Mouse (Mus musculus) ZHBTc4 (cell line): ENCODE data around the gene Serpinb6b.
"Not testable (repeated sequence)": the region's sequence is repeated elsewhere in the genome, so short reads cannot be mapped to it uniquely, and the experiment has no call there.

Source experiments
- DNase-seq: peaks from one replicate; pipeline ENCODE4 v3.0.0-alpha.2; 2011; ENCODE audit warnings: low read depth, low spot score

Serpinb6b gene

DNA sequence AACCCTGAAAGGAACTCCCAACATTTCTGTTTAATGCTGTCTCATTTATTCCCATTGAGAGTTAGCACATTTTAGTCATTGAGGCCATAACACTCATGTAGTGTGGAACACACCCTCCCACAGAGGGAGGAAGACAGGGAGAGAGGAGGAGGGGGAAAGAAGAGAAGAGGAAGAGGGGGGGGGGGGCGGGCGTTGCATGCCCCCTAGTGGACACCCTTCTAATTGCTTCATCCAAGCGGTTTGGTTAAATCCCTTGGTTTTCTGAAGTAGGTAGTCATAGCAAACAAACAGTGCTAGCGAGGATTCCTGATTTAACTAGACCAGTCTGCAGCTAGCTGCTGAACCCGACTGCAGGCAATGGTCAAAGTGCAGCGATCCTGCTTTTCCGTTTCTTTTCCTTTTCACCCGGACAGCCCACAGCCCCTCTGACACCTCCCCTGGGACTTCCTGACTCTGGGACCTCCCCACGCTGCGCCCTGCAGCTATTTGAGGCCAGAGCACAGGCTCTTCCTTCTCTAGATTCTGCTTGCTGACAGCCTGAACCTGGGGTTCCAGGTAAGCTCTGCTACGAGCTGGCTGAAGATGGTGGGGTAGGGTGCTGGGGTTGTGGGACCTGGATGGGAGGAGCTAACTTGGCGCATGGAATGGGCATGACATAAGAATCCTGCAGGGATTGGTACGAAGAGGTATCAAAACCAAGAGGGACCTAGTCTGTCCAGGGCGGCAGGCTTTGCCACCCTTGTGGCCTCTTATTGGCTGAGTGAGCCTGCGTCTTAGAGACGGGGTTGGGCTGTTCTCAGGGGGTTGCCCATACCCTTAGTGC, at the start of gene Serpinb6b:
Gene Serpinb6b (plus strand): TSS at position 221 of the 823 bp plus-strand sequence.
- DNase-seq = peak; percentile 40

- DNase-seq = no peak
These were observed 42.4 kb upstream of the Serpinb6b start for GRCm38 (mm10) chr13:32922622-32923021.

DNA sequence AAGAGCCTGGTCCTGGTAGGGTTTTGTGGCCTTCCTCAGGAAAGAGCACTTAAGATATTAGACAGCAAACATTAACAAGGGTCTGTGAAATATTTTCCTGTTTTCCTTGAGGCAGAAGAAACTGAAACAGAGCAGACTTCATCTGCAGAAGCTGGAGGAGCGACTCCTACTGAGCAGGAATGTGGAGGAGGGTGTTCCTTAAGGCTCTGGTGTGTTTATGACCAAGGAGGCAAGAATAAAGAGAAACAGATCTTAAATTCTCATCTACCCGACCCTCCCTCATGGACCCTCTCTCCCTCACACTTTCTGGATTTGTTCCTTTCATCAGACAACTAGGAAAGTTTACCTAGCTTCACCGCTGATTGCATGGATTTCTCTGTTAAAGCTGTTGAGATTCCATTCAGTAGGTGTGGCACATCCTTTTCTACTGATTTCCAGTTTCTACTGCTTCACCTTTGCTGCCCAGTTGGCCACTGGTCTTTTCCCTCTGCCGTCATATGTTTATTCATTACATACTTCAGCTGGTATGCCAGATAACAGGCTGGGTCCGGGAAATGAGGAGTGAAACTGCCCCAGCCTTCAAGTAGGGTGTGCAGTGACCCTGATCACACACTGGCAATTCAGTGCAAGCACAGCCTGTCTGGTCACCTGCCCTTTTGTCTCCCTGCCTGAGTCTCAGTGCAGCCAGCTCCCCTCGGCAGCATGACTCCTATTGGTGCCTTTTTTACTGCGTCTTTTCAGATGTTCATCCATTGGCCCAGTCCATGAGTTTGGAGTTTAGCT, 40.2 kb upstream of the Serpinb6b start:
- peak; percentile 14 for DNase-seq

DNA sequence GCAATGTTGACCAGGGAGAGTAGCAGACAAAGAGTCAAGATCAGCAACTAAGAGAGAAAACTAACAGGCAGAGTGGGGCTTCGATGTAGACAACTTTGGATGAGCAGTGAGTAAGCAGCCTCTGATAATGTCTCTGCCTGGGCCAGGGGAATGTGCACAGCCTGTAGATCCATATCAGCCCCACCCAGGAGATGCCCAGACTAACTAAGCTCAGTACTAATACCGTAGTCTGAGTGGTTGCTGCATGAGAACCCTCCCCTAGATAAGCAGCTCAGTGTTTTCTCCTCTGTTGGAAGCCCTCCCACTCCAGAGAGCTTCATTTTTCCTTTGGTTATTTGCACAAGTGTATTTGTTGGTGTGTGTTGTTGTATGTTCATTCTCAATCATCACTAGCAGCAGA, 38.3 kb upstream of the Serpinb6b start:
- DNase-seq = no peak

GRCm38 (mm10) chr13:32927241-32927640, 37.8 kb upstream of the Serpinb6b start:
- DNase-seq = no peak

DNA sequence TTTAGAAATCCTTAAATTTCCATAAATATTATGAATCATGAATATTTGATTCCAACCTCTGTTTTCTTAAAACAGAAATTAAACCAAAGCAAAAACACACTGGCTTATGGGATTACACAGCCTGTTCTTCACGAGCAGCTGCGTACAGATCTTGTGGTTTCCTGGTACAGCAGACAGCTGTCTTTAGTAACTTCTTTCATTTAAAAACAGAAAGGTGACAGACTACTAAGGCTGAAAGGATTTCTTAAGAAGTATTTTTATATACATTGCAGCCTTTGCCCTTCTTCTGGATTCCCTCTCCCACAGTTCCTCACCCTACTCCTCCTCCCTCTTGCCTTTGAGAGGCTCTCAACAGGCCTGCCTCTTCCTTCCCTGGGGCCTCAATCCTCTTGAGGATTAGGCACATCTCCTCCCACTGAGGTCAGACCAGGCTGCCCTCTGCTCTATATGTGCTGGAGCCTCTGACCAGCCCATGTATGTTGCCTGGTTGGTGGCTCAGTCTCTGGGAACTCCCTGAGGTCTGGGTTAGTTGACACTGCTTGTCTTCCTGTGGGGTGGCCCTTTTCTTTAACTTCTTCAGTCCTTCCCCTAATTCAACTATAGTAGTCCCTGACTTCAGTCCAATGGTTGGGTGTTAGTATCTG, 35.8 kb upstream of the Serpinb6b start:
- no peak for DNase-seq

DNA sequence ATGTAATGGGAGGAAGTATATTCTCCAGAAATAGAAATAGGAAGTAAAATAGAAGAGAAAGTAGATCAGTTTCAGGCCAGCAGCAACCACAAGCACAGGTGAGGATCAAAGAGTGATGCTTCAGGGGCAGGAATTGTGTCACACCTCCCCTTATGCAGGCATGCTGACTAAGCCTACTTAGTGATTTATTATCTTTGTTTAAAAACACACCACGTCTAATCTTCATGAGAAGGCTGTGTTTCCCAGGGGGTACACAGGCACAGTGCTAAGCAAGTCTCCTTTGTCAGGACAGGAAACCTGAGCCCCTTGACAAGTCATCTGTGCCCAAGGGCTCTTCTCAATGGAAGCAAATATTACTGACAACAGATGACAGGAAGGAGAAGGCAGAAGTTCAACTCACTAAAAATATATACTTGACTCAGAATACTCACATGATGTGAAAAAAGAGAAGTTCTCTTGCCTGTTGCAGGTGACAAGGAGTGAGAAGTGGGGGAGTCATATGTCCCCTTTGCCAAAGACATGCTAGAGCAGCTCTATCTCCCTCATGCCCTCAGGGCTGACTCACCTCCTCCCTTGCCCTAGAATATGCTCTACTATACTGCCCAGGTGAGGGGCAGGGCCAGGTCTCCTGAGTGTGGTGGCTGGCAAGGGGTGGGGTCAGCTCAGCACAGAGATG, 30.2 kb upstream of the Serpinb6b start:
- DNase-seq = no peak

- not testable (repeated sequence) for DNase-seq
These were observed 26.7 kb upstream of the Serpinb6b start for GRCm38 (mm10) chr13:32938275-32938674.

- DNase-seq = not testable (repeated sequence)
These were observed 25.8 kb upstream of the Serpinb6b start for GRCm38 (mm10) chr13:32939191-32939590.

DNA sequence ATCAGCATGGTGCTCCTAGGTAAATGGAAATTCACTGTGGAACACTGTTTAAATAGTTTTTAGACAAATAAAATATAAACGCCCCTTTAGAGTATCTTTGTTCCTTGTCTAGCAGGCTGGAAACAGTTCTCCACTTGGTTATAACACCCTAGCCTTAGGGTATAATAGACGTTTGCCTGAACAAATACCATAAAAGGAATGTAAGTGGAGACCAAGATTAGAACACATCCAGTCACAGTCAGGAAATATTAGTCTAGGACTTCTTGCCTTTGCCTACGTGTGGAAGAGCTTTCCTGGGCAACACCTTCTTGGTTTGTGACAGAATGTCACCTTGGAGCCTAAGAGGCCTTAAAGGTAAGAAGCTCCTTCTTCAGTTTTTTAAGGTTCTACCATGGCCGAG, 8.5 kb upstream of the Serpinb6b start:
- DNase-seq = no peak

- DNase-seq = no peak
These were observed 7.1 kb upstream of the Serpinb6b start for GRCm38 (mm10) chr13:32957917-32958316.

GRCm38 (mm10) chr13:32958521-32958920, 6.5 kb upstream of the Serpinb6b start:
- DNase-seq = not testable (repeated sequence)

- no peak for DNase-seq
These were observed 837 bp upstream of the Serpinb6b start for GRCm38 (mm10) chr13:32963990-32964753.

GRCm38 (mm10) chr13:32966116-32966515, 1.1 kb downstream of the Serpinb6b start:
- no peak for DNase-seq

- no peak for DNase-seq
These were observed 2.2 kb downstream of the Serpinb6b start for GRCm38 (mm10) chr13:32967233-32967632.

DNA sequence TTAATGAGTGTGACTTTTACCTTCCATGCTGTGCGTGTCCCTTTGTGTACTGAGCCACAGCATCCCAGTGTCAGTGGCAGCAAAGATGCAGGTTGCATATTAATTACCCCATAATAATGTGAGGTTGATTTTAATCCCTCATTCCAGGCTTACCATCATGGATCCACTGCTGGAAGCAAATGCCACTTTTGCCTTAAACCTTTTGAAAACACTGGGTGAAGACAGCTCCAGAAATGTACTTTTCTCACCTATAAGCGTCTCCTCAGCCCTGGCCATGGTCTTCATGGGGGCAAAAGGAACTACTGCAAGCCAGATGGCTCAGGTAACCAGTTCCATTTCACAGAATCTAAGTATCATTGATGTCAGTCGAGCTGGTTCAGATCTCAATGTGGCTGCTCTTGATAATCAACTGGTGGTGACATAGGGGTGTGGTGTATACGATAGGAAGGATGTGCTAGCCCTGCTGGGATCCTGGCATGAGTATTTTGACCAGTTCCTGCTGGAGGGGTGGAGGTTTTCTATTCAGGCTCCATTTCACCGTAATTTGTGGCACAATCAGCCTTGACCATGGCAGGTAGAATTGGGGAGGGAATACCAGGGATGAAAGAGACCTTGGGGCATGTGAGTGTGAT, 3.5 kb downstream of the Serpinb6b start:
- DNase-seq = no peak

- no peak for DNase-seq
These were observed 4.1 kb downstream of the Serpinb6b start for GRCm38 (mm10) chr13:32968996-32969640.

DNA sequence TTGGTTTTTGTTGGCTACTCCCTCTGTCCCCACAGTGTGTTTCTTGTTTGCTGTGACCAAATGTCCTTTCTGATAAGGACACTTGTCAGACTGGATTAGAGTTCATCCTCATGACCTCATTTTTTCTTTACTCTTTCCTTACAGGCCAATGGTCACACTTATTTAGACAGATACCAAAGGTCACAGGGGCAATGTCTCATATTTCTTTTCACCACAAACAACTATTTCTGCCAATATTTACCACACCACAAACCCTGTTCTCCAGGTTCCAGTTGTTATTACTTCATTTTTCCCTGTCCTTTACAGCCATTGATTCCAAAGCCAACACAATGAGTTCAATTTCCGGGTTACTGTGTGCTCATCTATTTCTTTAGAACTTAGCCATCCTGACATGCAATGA, 4.6 kb downstream of the Serpinb6b start:
- no peak for DNase-seq

GRCm38 (mm10) chr13:32970776-32971175, 5.8 kb downstream of the Serpinb6b start:
- DNase-seq = no peak

DNA sequence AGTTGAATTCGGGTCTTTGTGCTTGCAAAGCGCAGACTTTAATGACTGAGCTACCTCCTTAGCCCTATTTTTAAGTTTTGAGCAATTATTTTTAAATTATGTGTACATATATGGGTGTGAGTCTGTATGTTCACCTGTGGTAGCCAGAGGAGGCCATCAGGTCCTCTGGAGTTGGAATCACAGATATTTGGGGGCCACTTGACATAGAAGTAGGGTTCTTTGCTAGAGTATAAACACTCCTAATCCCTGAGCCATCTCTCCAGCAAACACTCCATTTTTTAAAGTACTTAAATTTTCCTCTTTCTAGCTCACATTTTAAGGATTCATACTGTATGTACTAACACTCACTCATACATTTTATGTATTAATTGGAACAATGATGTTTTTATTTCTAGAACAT, 9.3 kb downstream of the Serpinb6b start:
- DNase-seq = no peak
